Mouse (Mus musculus): ENCODE measurements at regions not wholly inside any gene's neighbourhood (a gene's known extent, or its start where the extent isn't known, plus 50 kb on each side); places are given as distances from the start of the nearest gene placed in this dataset.

DNA sequence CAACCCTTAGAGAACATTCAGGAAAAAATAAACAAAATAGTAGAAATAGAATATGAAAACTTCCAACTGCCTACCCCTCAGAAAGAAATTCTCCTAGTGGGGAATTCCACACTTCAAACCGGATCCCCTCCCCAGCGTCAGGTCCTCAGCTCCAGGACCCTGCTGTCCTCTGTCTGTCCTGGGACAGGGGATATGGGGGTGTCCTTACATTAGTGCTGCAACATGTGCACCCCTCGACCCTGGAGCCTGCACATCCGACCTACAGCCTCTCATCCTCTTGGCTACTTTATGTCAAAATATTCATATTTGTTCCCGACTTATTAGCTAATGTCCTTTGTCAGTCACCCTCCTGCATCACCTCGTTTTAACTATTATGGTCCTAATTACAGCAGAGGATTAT lies 106.0 kb upstream of the Mrps22 start:
- Histone ChIP-seq H3K4me2 (ENCODE audit: low read depth, low read length) (no peak overlapping the region), H3K4me1 (ENCODE audit: control insufficient read depth, insufficient read depth, low read length) (peaks cover 8% of the 10 kb centered on the region), H3K27ac (replicated peaks; ENCODE audit: low read depth, low read length) (no peak overlapping the region), H3K9ac (replicated peaks; ENCODE audit: low read length) (no peak overlapping the region), H3K36me3 (replicated peaks; ENCODE audit: control insufficient read depth, insufficient read depth, low read depth, low read length) (no peaks in the 10 kb centered on the region; the same call in 1 of the 2 replicates), H3K27me3 (ENCODE audit: control insufficient read depth, insufficient read depth, low read length) (no peaks in the 10 kb centered on the region), H3K9me3 (replicated peaks; ENCODE audit: control insufficient read depth, low read length) (no peaks in the 10 kb centered on the region), H3K4me3 (ENCODE audit: low read depth, low read length) (no peak overlapping the region)
- no peak for ATAC-seq (replicated peaks; ENCODE audit: insufficient number of reproducible peaks, low FRiP score, low TSS enrichment, low read depth)
- 62% methylated on average over 6 of the region's 6 CpGs for WGBS
- DNase-seq (ENCODE audit: low spot score), result no peak

DNA sequence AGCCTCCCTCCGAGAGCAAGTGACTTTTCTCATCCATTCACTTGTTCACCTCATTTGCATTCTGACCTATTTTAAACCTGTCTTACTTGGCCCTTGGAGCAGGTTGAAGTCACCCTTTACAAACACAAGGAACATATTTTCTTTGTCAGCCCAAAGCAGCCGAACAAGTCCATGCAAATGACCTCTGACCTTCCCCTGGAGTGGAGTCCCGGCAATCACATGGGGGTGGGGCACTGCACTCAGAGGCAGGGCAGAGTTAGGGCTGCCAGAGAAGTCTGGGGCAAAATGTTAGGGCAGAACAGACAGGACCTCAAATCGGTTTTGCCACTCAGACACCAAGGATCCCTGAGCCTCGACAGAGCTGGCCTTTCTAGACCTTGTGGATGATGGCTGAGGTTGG lies 102.7 kb upstream of the Mrps22 start:
- peaks cover 8% of the 10 kb centered on the region for H3K4me1 ChIP-seq (ENCODE audit: control insufficient read depth, insufficient read depth, low read length)
- ATAC-seq (replicated peaks; ENCODE audit: insufficient number of reproducible peaks, low FRiP score, low TSS enrichment, low read depth), result no peak; the same call in 1 of the 2 replicates
- H3K4me3 ChIP-seq (ENCODE audit: low read depth, low read length), result no peak overlapping the region
- no peak for DNase-seq (ENCODE audit: low spot score)
- WGBS, result 9% methylated on average over 5 of the region's 5 CpGs
- H3K9ac ChIP-seq (replicated peaks; ENCODE audit: low read length), result no peak overlapping the region
- H3K9me3 ChIP-seq (replicated peaks; ENCODE audit: control insufficient read depth, low read length), result no peaks in the 10 kb centered on the region
- no peak overlapping the region for H3K4me2 ChIP-seq (ENCODE audit: low read depth, low read length)
- no peaks in the 10 kb centered on the region; the same call in 1 of the 2 replicates for H3K27me3 ChIP-seq (ENCODE audit: control insufficient read depth, insufficient read depth, low read length)
- H3K36me3 ChIP-seq (replicated peaks; ENCODE audit: control insufficient read depth, insufficient read depth, low read depth, low read length), result no peaks in the 10 kb centered on the region; the same call in 1 of the 2 replicates
- H3K27ac ChIP-seq (replicated peaks; ENCODE audit: low read depth, low read length), result no peak overlapping the region

DNA sequence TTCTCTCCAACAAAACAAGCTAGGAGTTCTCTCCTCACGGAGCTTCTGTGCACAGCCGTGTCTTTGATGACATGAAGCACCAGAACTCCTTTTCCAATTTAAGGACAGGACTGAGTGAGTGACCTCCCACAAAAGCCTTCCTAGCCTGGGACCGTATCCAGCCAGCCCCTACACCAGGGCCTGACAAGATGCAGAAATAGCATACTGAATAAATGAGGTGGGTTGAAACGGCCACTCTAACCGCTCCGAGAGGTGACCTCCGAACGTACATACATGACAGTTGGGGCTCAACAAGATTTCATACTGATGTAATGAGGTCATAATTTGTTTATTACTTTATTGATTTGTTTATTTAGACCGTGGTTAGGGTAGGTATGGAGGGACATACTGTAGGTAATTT lies 101.9 kb upstream of the Mrps22 start:
- H3K27ac ChIP-seq (replicated peaks; ENCODE audit: low read depth, low read length), result no peak overlapping the region
- 79% methylated on average over 9 of the region's 9 CpGs for WGBS
- H3K36me3 ChIP-seq (replicated peaks; ENCODE audit: control insufficient read depth, insufficient read depth, low read depth, low read length), result no peaks in the 10 kb centered on the region; the same call in 1 of the 2 replicates
- H3K27me3 ChIP-seq (ENCODE audit: control insufficient read depth, insufficient read depth, low read length), result no peaks in the 10 kb centered on the region; the same call in 1 of the 2 replicates
- H3K4me3 ChIP-seq (ENCODE audit: low read depth, low read length), result no peak overlapping the region
- H3K4me2 ChIP-seq (ENCODE audit: low read depth, low read length), result no peak overlapping the region
- ATAC-seq (replicated peaks; ENCODE audit: insufficient number of reproducible peaks, low FRiP score, low TSS enrichment, low read depth), result no peak
- H3K9me3 ChIP-seq (replicated peaks; ENCODE audit: control insufficient read depth, low read length), result no peaks in the 10 kb centered on the region
- no peak for DNase-seq (ENCODE audit: low spot score)
- no peak overlapping the region for H3K9ac ChIP-seq (replicated peaks; ENCODE audit: low read length)
- H3K4me1 ChIP-seq (ENCODE audit: control insufficient read depth, insufficient read depth, low read length), result peaks cover 8% of the 10 kb centered on the region

DNA sequence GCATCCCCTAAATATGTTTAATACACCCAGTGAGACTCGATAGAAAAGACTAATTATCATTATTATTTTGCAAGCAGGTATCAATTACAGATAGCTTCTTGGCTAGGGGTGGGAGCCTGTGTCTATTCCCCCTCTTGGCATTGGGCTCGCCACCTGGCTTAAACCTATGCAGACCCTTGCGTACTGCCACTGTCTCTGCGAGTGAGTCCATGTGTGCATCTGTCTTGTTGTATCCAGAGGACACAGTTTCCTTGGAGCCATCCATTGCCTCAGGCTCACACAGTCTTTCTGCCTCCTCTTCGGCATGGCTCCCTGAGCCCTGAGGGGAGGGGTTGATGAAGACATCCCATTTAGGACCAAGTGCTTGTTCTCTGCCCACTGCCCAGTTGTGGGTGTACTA lies 99.1 kb upstream of the Mrps22 start:
- H3K27me3 ChIP-seq (ENCODE audit: control insufficient read depth, insufficient read depth, low read length), result no peaks in the 10 kb centered on the region; the same call in 1 of the 2 replicates
- ATAC-seq (replicated peaks; ENCODE audit: insufficient number of reproducible peaks, low FRiP score, low TSS enrichment, low read depth) (no peak), DNase-seq (ENCODE audit: low spot score) (no peak)
- WGBS, result 80% methylated on average over 5 of the region's 5 CpGs
- peaks cover 3% of the 10 kb centered on the region; the same call in 1 of the 2 replicates for H3K4me1 ChIP-seq (ENCODE audit: control insufficient read depth, insufficient read depth, low read length)
- no peak overlapping the region for H3K9ac ChIP-seq (replicated peaks; ENCODE audit: low read length)
- no peaks in the 10 kb centered on the region for H3K9me3 ChIP-seq (replicated peaks; ENCODE audit: control insufficient read depth, low read length)
- no peaks in the 10 kb centered on the region for H3K36me3 ChIP-seq (replicated peaks; ENCODE audit: control insufficient read depth, insufficient read depth, low read depth, low read length)
- no peak overlapping the region for H3K27ac ChIP-seq (replicated peaks; ENCODE audit: low read depth, low read length)
- no peak overlapping the region for H3K4me3 ChIP-seq (ENCODE audit: low read depth, low read length)
- no peak overlapping the region for H3K4me2 ChIP-seq (ENCODE audit: low read depth, low read length)

DNA sequence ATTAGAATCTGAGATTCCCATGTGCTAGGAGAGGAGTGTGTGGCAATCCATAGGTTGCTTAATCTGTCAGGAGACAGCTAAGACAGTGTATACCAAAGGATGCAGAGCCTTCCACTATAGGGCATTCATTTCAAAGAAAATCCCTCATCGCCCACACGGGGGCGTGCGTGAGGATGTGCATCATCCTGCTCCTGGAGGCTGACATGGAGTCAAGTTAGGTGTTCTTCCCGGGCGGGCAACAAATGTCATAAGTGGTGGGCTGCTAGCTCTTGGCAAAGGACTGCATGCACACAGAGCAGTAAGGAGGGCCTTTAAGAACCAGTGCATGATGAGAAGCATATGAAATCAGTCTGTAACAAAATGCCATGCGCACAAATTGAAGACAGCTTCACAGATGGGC lies 95.7 kb upstream of the Mrps22 start:
- no peak overlapping the region for H3K27ac ChIP-seq (replicated peaks; ENCODE audit: low read depth, low read length)

DNA sequence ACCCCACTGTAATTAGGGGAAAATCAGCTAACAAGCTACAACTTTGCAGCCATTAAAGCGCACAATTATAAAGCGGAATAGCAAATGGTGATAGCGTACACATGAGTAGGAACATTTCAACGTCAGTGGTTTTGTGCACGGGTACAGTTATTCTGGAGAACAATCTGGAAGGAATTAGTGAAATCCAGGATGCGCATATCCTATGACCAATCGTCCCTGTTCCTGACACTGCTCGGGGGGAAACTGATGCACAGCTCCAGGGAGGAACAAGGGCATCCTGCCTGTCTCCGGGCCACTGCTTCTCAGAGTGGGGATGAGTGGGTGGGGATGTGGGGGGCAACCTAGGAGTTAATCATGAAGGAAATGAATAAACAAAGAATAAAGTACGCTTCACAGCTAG lies 93.6 kb upstream of the Mrps22 start:
- no peak overlapping the region for H3K4me3 ChIP-seq (ENCODE audit: low read depth, low read length)
- ATAC-seq (replicated peaks; ENCODE audit: insufficient number of reproducible peaks, low FRiP score, low TSS enrichment, low read depth), result no peak
- no peaks in the 10 kb centered on the region for H3K36me3 ChIP-seq (replicated peaks; ENCODE audit: control insufficient read depth, insufficient read depth, low read depth, low read length)
- no peaks in the 10 kb centered on the region for H3K27me3 ChIP-seq (ENCODE audit: control insufficient read depth, insufficient read depth, low read length)
- no peaks in the 10 kb centered on the region for H3K4me1 ChIP-seq (ENCODE audit: control insufficient read depth, insufficient read depth, low read length)
- H3K4me2 ChIP-seq (ENCODE audit: low read depth, low read length), result no peak overlapping the region
- H3K9ac ChIP-seq (replicated peaks; ENCODE audit: low read length), result no peak overlapping the region
- peak; percentile 58 for DNase-seq (ENCODE audit: low spot score)
- H3K9me3 ChIP-seq (replicated peaks; ENCODE audit: control insufficient read depth, low read length), result no peaks in the 10 kb centered on the region
- H3K27ac ChIP-seq (replicated peaks; ENCODE audit: low read depth, low read length), result no peak overlapping the region
- 41% methylated on average over 10 of the region's 10 CpGs for WGBS

More for the DNA sequence above, 95.7 kb upstream of the Mrps22 start:
- DNase-seq (ENCODE audit: low spot score) (peak; percentile 66), ATAC-seq (replicated peaks; ENCODE audit: insufficient number of reproducible peaks, low FRiP score, low TSS enrichment, low read depth) (no peak)
- Histone ChIP-seq H3K27me3 (ENCODE audit: control insufficient read depth, insufficient read depth, low read length) (no peaks in the 10 kb centered on the region; the same call in 1 of the 2 replicates), H3K4me1 (ENCODE audit: control insufficient read depth, insufficient read depth, low read length) (no peaks in the 10 kb centered on the region), H3K9me3 (replicated peaks; ENCODE audit: control insufficient read depth, low read length) (no peaks in the 10 kb centered on the region), H3K36me3 (replicated peaks; ENCODE audit: control insufficient read depth, insufficient read depth, low read depth, low read length) (no peaks in the 10 kb centered on the region), H3K4me2 (ENCODE audit: low read depth, low read length) (no peak overlapping the region), H3K4me3 (ENCODE audit: low read depth, low read length) (no peak overlapping the region), H3K9ac (replicated peaks; ENCODE audit: low read length) (no peak overlapping the region)
- 31% methylated on average over 7 of the region's 7 CpGs for WGBS

DNA sequence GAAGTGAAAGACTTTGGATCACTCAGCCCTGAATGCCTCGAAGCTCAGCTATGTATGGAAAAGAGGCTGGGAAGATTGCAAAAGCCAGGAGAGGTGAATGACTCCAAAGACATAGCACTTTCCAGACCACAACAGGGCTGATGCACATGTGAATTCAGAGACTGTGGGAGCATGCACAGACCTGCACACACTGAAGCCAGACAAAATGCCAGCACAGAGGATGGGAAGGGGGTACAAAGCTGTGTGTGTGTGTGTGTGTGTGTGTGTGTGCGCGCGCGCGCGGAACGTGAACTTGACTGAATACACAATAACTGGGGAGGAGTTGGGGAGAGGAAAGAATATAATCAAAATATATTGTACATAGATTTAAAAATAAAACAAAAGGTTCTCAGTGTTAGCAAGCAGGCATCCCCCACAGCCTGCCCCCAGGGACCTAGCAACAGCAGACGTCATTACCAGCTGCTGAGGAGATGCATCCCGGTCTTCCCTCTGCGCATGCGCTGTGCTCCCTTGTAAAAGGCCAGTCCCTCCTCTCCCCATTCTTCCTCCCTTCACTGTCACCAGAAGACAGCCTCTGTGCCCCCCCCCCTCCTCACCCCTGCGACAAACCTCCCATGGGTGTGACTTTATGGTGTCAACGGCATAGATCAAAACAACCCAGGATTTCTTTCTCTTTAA lies 89.5 kb upstream of the Mrps22 start:
- no peaks in the 10 kb centered on the region for H3K36me3 ChIP-seq (replicated peaks; ENCODE audit: control insufficient read depth, insufficient read depth, low read depth, low read length)
- no peaks in the 10 kb centered on the region for H3K27me3 ChIP-seq (ENCODE audit: control insufficient read depth, insufficient read depth, low read length)
- no peaks in the 10 kb centered on the region for H3K9me3 ChIP-seq (replicated peaks; ENCODE audit: control insufficient read depth, low read length)
- no peak overlapping the region for H3K4me3 ChIP-seq (ENCODE audit: low read depth, low read length)
- no peaks in the 10 kb centered on the region for H3K4me1 ChIP-seq (ENCODE audit: control insufficient read depth, insufficient read depth, low read length)
- no peak overlapping the region for H3K27ac ChIP-seq (replicated peaks; ENCODE audit: low read depth, low read length)
- DNase-seq (ENCODE audit: low spot score), result no peak
- WGBS, result 77% methylated on average over 14 of the region's 14 CpGs
- no peak overlapping the region for H3K4me2 ChIP-seq (ENCODE audit: low read depth, low read length)
- ATAC-seq (replicated peaks; ENCODE audit: insufficient number of reproducible peaks, low FRiP score, low TSS enrichment, low read depth), result no peak
- H3K9ac ChIP-seq (replicated peaks; ENCODE audit: low read length), result no peak overlapping the region

DNA sequence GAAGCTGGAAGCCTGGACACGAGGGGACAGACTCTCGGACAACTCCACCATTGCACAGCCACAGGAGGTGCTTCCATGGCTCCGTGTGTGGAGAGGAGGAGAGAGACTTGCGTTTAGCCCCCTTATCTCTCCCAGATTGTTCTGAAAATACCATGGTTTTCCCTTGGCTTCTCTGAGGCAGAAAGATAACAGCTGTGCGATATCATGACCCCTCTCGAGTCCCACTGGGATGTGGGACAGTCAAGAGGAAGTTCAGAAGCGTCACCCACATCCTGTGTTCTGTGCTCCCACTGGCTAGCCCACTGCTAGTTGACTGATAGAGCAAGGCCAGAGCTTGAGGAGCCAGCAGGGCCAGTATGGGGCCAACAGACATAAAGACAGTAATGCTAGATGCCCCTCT lies 84.1 kb upstream of the Mrps22 start:
- DNase-seq (ENCODE audit: low spot score) (no peak), ATAC-seq (replicated peaks; ENCODE audit: insufficient number of reproducible peaks, low FRiP score, low TSS enrichment, low read depth) (no peak)
- H3K4me1 ChIP-seq (ENCODE audit: control insufficient read depth, insufficient read depth, low read length), result no peaks in the 10 kb centered on the region
- no peaks in the 10 kb centered on the region for H3K9me3 ChIP-seq (replicated peaks; ENCODE audit: control insufficient read depth, low read length)
- no peaks in the 10 kb centered on the region for H3K36me3 ChIP-seq (replicated peaks; ENCODE audit: control insufficient read depth, insufficient read depth, low read depth, low read length)
- H3K9ac ChIP-seq (replicated peaks; ENCODE audit: low read length), result no peak overlapping the region
- H3K4me2 ChIP-seq (ENCODE audit: low read depth, low read length), result no peak overlapping the region
- H3K27ac ChIP-seq (replicated peaks; ENCODE audit: low read depth, low read length), result no peak overlapping the region
- H3K4me3 ChIP-seq (ENCODE audit: low read depth, low read length), result no peak overlapping the region
- no peaks in the 10 kb centered on the region for H3K27me3 ChIP-seq (ENCODE audit: control insufficient read depth, insufficient read depth, low read length)
- WGBS, result 82% methylated on average over 7 of the region's 7 CpGs
